Mouse (Mus musculus) urinary bladder, postnatal 10 days (tissue): Measurements from ENCODE around the gene Zbtb9.
A peak's percentile ranks its signal among the peaks of the same experiment; 100 is the strongest.
"Not testable (repeated sequence)": the region's sequence is repeated elsewhere in the genome, so short reads cannot be mapped to it uniquely, and the experiment has no call there.

Experiments used
- DNase-seq: peaks from one replicate; pipeline ENCODE4 v3.0.0; 2022; ENCODE audit warnings: low spot score

Gene Zbtb9

DNA sequence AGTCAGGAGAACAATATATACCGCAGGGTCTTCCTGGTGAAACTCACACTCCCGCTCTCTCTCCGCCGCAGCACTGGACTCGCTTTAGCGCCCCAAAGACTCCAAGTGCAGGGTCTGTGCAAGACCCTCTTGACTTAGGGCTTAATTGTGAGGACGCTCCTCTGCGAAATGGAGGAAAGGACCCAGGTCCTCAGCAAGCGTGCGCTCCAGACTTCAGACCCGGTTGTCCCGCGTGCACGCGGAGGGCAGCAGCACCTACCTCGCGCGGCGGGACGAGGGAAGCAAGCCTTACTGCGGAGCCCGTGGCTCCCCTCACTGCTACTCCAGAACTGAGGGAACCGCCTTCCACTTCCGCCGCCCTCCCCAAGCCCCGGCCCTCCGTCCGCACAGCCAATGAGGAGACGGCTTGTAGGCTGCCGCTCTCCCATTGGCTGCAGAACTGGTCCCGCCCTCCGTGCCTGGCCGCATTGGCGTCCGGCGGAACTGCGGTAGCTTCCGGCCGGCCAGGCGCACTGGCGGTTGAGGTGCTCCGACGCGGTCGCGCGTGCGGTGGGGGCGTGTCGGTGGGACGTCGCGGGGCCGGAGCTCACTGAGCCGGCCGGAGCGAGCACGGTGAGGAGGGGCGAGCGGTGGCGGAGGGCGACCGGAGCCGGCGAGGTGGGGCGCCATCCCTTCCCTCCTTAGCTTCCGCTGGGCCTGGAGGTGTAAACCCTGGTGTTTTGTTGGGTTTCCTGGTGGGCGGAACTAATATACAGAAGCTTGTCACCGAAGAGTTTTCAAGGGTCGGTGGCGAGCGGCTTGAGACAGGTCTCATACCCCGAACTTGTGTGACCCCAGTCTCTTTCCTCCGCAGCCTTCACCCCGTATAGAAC lies at the start of gene Zbtb9:
Gene Zbtb9, plus strand, starts transcription at position 465 of the 872 bp plus-strand sequence.
- peak; percentile 88 for DNase-seq

DNA sequence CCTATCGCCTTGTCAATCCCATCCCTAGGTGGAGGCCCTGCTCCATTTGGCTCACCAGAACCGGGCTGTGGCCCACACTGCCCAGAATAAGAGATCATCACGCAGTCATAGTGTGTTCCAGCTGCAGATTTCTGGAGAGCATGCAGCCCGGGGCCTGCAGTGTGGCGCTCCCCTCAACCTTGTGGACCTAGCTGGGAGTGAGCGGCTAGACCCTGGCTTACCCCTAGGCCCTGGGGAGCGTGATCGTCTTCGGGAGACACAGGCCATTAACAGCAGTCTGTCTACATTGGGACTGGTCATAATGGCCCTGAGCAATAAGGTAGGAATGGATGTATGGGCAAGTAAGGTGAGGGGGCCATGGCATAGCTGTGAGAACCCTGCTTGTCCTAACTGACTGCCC lies 47.6 kb upstream of the Zbtb9 start:
- not testable (repeated sequence) for DNase-seq

DNA sequence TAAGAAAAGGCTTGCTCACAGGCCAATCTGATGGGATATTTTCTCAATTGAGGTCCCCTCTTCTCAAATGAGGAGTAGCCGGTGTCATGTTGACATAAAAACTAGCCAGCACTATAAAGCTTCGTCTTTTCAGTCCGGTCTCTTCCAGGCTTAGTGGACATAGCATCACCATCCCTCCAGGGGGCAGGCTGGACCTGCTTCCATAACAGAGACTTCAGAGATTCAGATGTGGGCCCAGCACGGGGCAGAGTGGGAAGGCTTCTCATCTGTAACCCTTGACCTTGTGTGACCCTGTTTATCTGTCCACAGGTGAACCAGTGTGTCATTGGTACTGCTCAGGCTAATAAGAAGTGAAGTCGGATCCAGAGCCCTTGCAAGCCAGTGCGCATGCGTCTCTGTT lies 41.2 kb upstream of the Zbtb9 start:
- DNase-seq: not testable (repeated sequence)

DNA sequence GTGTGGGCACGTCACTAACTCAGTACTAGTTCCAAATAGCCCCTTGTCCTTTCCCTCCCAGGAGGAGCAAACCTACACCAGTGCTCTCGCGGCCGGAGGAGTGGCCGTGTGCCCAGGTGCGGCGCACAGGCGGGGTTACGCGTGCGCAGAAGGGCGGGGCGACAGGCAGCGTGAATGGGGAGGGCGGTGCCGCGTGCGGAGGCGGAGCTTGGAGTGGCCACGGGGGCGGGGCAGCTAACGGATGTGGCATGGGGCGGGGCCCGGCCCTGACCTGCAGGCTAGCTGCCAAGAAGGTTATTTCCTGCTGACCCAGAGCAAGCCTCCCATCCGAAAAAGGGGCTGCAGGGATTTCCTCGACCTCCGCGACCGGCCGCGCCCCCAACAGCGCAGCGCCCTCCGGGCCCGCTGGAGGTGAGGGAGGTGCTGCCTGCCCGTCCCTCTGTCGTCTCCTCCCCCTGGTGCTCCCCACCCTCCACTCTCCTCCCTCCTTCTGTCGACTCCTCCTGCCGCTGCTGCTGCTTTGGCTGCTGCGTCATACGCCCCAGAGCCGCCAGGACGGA lies 40.0 kb upstream of the Zbtb9 start, which contains the start of gene Phf1:
Gene Phf1, plus strand, starts transcription at position 214 of the 560 bp plus-strand sequence.
- peak; percentile 89 for DNase-seq

DNA sequence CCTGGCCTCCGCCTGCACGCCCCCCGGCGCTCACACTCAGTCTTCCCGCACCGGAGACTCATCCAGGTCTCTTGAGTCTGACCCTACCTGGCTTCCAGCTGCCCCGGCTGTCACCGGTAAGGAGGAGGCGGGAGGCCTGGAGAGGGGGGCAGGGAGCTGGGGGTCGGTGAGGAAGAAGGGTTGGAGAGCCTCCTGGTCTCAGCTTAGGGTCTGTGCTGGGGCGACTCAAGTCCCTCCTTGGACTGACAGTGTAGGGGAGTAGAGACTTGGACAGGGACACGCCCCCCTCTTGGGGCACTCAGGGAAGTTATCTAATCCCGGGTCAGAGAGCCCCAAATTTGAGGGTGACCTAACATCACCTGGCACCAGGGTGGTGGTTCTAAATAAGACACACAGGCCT lies 39.5 kb upstream of the Zbtb9 start:
- no peak for DNase-seq

DNA sequence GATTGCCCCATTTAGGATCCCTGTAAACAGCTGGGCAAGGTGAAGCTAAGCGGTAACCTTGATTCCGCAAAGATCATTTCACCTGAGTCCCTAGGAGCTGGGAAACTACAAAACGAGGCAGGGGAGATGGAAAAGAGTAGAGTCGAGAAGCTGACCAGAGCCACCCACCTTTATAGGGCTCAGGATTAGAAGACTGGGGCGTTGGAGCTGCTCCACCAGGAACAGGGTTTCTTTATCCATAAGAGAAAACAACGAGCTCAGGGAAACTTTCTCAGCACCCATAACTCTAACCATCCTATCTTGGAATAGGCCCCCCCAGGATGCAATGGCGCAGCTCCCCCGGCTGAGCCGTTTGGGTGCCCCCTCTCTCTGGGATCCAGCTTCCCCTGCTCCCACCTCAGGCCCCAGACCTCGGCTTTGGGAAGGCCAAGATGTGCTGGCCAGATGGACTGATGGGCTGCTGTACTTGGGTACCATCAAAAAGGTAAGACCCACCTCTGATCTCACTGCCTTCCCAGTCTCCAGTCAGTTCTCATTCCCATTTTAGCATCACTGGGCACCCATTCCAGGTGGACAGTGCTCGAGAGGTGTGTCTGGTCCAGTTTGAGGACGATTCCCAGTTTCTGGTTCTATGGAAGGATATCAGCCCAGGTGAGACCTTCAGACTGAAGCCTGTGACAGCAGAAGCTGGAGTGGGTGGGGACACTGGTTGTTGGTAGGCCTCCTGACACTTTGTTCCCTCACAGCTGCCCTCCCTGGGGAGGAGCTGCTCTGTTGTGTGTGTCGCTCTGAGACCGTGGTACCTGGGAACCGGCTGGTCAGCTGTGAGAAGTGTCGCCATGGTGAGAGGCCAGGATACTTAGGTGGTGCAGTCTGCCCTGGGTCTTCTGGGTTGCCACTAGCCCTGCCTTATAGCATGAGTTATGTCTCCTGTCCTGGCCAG lies 38.8 kb upstream of the Zbtb9 start:
- no peak for DNase-seq

DNA sequence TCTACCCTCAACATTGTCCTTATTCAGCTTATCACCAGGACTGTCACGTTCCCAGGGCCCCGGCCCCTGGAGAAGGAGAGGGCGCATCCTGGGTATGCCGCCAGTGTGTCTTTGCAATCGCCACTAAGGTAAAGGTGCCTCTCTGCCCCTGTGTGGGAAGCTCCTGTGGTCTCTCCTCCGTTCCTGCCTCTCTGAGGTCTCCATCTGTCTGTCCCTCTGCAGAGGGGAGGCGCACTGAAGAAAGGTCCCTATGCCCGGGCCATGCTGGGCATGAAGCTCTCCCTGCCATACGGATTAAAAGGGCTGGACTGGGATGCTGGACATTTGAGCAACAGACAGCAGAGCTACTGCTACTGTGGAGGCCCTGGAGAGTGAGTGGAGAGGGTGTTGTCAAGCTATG lies 37.9 kb upstream of the Zbtb9 start:
- DNase-seq: no peak

DNA sequence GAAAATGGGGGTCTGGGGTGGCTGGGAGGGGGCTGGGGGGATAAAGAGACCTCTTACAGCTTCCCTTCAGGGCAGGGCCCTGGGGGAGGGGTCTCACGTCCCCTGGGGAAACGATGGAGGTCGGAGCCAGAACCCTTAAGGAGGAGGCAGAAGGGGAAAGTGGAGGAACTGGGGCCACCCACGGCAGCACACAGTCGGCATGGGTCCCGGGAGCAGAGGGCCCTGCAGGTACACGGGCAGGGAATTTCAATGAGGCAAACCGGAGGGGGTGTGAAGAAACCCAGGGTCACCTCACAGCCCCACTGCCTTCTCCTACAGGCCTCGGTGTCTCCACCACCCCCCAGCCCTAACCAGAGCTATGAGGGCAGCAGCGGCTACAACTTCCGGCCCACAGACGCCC lies 36.5 kb upstream of the Zbtb9 start:
- DNase-seq: no peak

DNA sequence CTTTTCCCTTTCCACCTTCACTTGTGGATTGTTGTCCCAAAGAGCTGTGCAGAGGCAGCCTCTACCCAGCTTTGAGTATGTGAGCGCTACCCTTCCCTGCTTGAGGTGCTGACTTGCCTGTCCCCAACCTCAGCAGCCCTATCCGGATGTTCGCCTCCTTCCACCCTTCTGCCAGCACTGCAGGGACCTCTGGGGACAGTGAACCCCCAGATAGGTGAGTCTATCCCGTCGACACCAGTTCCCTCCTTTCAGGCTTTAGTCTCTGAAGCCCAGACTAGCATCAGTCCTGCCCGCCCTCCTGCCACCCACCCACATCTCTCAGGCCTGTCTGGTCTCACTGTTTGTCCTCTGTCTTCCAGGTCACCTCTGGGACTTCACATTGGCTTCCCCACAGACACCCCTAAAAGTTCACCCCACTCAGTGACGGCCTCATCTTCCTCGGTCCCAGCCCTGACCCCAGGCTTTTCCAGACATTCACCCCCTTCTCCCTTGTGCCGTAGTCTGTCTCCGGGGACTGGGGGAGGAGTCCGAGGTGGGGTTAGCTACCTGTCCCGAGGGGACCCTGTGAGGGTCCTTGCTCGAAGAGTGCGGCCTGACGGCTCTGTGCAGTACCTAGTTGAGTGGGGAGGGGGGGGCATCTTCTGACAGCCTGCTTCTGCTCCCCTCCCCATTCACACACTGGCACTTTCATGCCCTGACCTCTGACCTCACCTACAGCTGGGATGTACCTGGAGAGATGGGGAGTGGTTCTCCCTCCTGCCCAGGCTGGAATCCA lies 35.9 kb upstream of the Zbtb9 start:
- DNase-seq: no peak

DNA sequence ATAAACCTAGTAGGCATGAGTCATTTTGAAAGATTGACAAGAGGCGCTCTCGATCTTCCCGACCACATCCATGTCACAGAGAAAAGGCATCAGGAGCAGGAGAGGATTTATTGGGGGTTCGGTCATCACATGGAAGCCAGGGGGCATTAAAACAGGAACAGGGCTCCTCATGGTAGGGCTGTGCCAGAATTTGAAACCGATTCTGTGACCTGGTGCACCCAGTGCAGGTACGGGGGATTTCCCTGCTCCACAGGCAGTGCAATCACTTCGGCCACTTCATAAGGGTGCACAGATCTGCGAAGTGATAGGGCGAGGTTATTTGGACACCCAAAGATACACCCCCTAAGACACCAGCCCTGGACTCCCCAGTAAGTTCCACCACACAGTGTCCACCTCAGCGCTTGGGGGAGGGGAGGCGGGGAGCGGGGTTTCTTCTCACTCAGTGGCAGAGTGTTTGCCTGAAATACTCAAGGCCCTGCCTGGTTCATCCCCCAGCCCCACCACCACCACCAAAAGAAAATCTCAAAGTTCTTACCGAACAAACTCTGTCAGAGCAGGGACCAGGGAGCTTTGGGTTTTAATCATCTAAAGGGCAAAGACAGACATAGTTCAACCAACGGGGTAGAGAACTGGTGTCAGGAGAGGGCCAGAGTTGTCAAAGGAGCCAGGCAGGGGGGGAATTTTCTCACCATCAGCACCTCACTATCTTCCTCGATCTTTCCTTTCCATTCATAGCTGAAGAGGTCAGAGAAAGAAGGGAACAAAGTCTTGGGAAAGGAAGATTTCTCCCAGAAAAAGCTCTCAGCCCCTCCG lies 34.9 kb upstream of the Zbtb9 start:
- DNase-seq: no peak

DNA sequence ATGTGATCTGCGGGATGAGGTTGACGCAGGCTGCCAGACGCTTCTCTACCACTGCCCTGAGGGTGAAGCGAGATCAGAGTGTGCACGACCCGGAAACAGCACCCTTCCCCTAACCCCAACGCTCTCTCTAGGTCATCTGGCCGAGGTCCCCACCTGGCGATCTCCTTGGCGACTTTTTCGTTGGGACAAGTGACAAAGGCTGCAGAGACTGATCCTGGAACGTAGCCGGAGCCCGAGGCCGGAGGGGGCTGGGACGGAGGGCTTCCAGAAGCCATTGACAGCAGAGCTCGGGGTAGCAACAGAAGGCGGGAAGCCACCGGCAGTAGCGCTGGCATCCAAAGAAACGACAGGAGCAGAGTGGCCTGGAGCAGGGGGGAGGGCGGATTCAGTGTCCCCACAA lies 34.2 kb upstream of the Zbtb9 start:
- DNase-seq: no peak

DNA sequence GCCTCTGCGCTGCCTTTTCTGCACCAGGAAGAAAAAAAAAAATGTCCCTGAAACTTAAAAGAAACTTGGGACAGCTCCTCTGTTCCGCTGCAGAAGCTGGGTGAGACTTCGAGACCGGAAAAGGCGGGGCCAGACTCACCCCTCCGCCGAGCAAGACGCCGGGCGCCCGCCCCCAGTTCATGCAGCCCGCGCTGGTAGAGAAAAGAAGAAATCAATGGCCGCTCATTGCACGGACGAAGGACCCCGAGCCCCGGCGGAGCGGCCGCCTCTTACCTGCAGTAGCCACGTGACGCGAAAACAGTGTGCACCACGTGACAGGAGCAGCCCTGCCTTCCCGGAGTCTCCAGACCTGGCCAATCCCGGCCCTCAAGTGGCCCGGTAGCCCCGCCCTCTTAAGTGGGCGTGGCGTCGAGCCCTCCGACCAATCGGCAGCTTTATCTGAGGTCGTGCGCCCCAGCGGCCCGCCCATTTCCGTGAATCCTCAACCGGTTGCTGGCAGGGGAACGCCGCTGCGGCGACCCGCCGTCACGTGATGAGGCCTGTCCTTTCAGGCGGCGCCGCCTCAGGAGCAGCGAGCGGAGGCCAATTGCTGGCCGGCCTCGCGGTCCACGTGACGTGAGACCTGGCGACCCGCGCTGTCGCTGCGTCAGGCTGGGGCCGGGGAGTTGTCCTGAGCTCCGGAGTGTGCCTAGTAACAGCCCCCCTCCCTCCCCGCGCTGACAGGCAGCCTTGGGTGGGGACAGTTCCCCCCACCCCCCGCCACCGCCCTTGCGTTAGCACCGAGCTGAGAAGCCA lies 33.6 kb upstream of the Zbtb9 start, which contains the start of gene Cuta:
Gene Cuta, minus strand, starts transcription at position 392 of the 795 bp plus-strand sequence.
- DNase-seq: peak; percentile 97

DNA sequence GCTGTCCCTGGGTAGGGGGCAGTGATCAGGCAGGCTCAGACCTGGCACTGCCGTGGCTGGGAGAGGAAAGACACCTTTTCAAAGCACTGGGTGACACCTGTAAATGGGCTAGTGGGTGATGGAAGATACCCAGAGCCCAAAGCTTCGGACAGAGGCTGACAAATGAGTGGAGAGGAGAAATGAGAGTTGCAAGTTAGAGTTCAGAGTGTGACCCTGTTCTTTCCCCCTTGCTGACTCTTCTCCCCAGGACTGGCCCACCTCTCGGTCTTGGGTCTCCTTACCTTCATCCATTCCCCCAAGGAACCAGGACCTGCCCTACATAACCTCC lies 33.0 kb upstream of the Zbtb9 start:
- no peak for DNase-seq

DNA sequence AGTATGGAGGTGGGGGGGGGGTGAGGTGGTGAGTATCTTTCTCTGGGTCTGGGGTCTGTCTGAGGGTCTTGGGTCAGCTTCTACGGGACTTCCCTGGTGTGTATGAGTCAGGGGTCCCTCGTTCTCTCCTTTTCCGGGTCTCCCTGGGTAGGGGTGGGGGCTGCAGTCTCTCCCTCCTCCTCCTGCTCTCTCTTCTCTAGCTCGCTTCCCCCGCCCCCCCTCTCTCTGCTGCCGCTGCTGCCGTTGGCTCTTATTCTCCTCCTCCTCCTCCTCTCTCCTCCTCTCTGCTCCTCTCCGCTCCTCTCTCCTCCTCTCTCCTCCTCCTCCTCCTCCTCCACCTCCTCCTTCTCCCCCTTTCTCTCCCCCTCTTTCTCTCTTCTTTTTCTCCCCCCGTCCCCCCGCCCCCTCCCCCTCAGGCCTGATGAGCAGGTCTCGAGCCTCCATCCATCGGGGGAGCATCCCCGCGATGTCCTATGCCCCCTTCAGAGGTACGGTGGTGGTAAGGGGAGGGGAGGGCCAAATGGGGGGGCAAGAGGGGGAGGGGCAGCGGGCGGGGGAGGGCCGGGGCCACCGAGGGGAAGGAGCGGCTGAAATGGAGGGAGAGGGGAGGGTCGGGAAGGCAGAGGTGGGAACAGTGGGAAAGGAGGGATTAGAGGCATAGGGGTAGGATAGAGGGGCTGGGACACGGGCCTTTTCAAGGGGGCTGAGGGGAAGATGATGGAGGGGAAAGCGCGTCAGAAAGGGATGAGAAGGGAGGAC lies 31.8 kb upstream of the Zbtb9 start, which contains the start of gene Syngap1:
Gene Syngap1, plus strand, starts transcription at position 223 of the 759 bp plus-strand sequence.
- no peak for DNase-seq

DNA sequence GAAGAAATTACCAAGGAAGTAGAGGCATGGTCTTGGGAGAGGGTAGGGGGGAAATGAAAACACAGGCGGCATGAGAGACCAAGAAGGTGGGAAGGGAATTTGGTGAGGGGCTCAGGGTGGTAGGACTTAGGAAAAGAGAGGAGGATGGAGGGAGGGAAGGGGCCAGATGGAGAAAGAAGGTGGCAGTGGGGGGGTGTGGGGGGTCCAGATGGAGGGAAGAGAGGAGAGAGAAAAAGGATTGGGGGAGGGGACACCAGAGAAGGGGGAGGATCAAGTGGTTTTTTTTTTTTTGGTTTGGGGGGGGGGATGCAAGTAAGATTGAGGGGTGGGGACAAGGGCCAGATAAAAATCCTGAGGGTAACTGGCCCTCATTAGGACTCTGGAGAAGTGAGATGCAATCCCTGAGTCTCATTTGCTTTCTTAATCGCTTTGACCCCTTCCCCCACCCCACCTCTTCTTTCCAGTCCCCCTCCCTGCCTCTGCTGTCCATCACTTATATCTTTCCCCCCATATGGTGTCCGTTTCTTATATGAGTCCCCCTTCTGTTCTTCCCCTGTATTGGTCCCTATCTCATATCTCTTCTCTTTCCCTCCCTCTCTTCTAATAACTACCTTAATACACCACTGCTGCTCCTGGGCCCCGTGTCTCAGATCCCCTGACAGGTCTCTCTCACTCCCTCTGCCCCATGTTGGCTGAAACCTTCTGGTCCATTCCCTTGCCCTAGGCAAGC lies 31.0 kb upstream of the Zbtb9 start:
- no peak for DNase-seq

DNA sequence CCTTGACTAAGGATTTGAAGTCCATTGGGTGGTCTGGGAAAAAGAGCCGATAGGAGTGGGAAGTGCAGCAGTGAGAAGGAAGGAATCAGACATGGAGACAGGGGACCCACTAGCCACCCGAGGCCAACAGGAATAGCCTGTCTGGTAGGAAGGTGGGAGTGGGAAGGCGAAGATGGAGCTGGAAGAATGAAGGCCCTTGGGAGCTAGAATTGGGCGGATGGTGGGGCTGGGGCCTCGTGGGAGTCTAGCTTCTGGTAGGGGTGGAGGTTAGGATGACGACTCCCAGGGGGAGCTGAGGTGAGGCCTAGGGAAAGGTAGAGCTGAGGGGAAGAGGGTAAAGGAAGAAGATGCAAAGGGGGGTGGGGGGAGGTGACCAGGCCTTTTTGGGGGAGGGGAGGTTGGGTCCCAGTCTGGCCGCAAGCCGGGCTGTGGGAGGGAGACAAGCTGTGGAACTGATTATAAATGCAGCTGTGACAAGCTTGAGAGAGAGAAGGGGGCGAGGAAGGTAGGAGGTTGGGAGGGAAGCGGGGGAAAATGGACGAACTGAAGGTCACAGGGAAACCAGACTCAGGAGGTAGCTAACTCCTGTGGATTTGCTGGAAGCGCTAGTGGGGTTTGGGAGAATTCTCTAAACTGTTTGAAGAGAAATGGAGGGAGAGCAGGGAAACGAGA lies 27.0 kb upstream of the Zbtb9 start:
- no peak for DNase-seq

DNA sequence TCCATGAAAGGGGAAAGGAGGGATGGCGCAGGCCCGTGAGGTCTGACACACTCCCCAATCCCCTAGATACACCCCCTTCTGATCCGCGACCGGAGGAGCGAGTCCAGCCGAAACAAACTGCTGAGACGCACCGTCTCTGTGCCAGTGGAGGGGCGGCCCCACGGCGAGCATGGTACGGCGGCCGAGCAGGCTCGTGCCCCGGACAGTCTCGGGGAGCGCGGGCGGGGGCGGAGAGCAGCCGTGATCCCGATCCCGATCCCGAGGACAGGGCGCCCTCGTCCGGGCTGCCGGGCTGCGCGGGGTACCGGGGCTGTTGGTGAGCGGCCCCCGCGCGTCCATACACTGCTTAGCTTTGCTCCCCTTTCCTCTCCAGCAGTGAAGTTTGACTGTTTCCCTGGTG lies 26.4 kb upstream of the Zbtb9 start:
- no peak for DNase-seq
